Mouse (Mus musculus) liver, embryonic 13.5 days (tissue): ENCODE results near the gene Arl4c. TPM values are rescaled to one million over a fixed set of nuclear protein-coding genes. Genes with fewer than 3 reads are reported as not detected.

Experiments used
- ATAC-seq: fragments of 200-750 bp; cut with Nextera tagmentation; 2 replicates; pipeline ENCODE4 v1.8.0; 2017; ENCODE audit warnings: low read depth, mild to moderate bottlenecking, moderate number of reproducible peaks, moderate library complexity
- DNase-seq: peaks from one replicate; pipeline ENCODE4 v3.0.0; 2022
- H3K27ac ChIP-seq: fragments of 300-500 bp; sonication (generic); 2 replicates; pipeline ENCODE4 v1.5.1; 2015; ENCODE audit warnings: moderate library complexity, mild to moderate bottlenecking, inconsistent platforms
- H3K27me3 ChIP-seq: fragments of 300-500 bp; sonication (generic); 2 replicates; pipeline ENCODE4 v1.6.1; 2015; ENCODE audit warnings: mild to moderate bottlenecking, inconsistent platforms
- H3K36me3 ChIP-seq: fragments of 300-500 bp; sonication (generic); 2 replicates; pipeline ENCODE4 v1.6.1; 2015; ENCODE audit warnings: mild to moderate bottlenecking, inconsistent platforms
- H3K4me1 ChIP-seq: fragments of 300-500 bp; sonication (generic); replicated peaks from 2 replicates; pipeline ENCODE4 v1.6.1; 2015; ENCODE audit warnings: inconsistent platforms
- H3K4me2 ChIP-seq: fragments of 300-500 bp; sonication (generic); 2 replicates; pipeline ENCODE4 v1.6.1; 2015; ENCODE audit warnings: inconsistent platforms, mild to moderate bottlenecking, moderate library complexity
- H3K4me3 ChIP-seq: fragments of 300-500 bp; sonication (generic); replicated peaks from 2 replicates; pipeline ENCODE4 v1.5.1; 2015; ENCODE audit warnings: mild to moderate bottlenecking, inconsistent platforms
- H3K9ac ChIP-seq: fragments of 300-500 bp; sonication (generic); 2 replicates; pipeline ENCODE4 v1.6.1; 2015; ENCODE audit warnings: mild to moderate bottlenecking, inconsistent platforms
- H3K9me3 ChIP-seq: fragments of 300-500 bp; sonication (generic); replicated peaks from 2 replicates; pipeline ENCODE4 v1.6.1; 2016; ENCODE audit warnings: inconsistent platforms
- WGBS: fragments of 180-500 bp; shearing (Covaris S2); methylation state at CpG from one replicate; pipeline ENCODE4 v1.1.7; 2015; ENCODE audit not compliant: insufficient replicate concordance; 5-methylcytosine and 5-hydroxymethylcytosine counted together
- polyA plus RNA-seq: library from polyadenylated mRNA; unstranded; fragments of >200 nt; fragmentation: Nextera tagmentation; extraction: Ambion mirVana; gene quantifications from 2 replicates; pipeline ENCODE4 v1.2.1, GENCODE M21; 2015

Gene Arl4c
- polyA plus RNA-seq, 1 experiment from 2014 or later, result 0.83 TPM

DNA sequence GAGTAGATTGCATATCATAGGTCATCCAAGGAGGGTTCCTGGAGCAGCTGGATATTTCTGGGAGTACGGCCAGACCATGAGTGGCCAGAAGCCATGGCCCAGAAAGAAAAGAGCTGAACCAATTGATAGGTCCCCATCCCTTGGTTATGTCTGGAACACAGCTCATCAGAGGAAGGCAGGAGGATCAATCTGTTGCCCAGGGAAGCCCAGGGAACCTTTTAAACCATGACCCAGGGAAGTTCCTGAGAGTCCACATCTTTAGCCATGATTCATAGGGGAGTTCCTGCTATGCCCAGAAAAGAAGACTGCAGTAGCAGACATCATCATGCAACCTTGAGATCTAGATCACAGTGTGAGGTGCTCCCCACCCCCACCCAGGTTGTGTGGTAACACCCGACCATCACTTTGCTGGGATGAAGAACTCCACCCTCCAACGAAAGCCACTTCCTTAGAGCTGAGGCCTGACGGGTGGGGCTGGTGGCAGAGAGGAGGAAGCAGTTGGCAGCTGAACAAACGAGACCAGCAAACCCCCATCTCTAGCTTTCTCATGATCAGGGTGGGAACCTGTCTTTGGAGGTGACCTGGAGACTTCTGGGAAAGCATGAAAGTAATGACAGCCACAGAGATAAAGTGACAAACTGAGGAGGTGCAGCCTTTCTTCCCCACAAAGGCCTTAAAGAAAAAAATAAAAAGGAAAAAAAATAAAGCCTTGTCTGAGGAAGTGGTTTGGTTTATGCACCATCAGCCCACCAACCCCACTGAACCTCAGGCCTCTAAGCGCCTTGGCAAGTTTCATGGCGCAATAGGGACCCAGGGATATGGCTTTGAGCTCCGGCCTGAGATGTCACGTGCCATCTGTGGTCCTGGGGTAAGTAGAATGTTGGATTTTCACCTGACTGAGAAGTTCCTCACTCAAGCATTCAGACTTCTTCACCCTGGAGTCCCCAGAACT is 47.2 kb downstream of the Arl4c start:
- no peak overlapping the region for H3K27ac ChIP-seq
- H3K36me3 ChIP-seq, result no peaks in the 10 kb centered on the region
- H3K4me1 ChIP-seq, result peaks cover 14% of the 10 kb centered on the region
- 23% methylated on average over 9 of the region's 9 CpGs for WGBS
- DNase-seq, result peak; percentile 12
- ATAC-seq, result no peak; the same call in 1 of the 2 replicates
- H3K4me3 ChIP-seq, result no peak overlapping the region
- H3K9ac ChIP-seq, result no peak overlapping the region
- no peak overlapping the region for H3K4me2 ChIP-seq
- no peaks in the 10 kb centered on the region for H3K9me3 ChIP-seq
- no peaks in the 10 kb centered on the region for H3K27me3 ChIP-seq

DNA sequence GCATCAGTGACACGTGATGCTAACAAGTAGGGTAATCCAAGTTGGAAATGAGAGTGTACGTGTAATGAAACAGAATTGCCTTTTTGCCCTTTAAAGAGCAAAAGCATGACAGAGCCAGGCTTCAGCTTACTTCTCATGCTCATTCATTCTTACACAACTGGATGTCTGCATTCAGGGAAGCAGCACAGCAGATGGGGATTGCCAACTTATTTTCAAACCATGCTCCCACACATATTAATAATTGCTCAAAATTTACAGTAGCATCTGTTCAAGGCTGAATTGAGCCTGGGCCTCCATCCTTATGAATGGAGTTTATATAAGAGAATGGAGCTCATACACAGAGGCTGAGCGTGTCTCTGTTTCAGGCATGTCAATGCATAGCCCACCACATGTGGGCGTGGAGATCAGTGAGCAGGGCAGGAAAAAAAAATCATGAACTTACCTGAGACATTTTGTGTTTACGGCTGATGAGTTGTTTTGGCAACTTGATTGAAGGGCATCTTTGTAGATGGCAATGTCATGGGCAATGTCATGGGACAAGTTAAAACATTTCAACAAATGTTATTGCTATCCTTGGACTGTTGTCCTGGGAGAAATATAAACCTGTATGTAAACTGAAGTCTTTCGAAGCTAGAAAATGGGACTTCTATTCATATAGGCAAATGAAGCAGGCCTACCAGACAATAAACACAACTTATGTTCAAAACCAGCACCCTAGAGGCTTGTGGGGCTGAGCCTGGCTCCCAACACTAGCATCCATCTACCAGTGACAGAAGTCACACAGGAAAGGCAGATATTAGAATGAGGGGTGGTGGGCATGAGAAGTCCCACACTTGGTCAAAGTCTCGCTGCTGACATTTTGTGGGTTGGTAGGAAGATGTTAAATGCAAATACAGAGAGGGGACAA is 48.2 kb downstream of the Arl4c start:
- DNase-seq (no peak), ATAC-seq (no peak)
- Histone ChIP-seq H3K4me2 (no peak overlapping the region), H3K4me3 (no peak overlapping the region), H3K36me3 (no peaks in the 10 kb centered on the region), H3K27me3 (no peaks in the 10 kb centered on the region), H3K4me1 (peaks cover 14% of the 10 kb centered on the region), H3K27ac (no peak overlapping the region), H3K9ac (no peak overlapping the region), H3K9me3 (no peaks in the 10 kb centered on the region)
- WGBS, result 67% methylated on average over 7 of the region's 7 CpGs

- DNase-seq (no peak), ATAC-seq (no peak)
- H3K9ac ChIP-seq, result no peak overlapping the region
These were observed 49.3 kb downstream of the Arl4c start for GRCm38 (mm10) chr1:88652682-88653081.

GRCm38 (mm10) chr1:88651668-88652067 is 50.4 kb downstream of the Arl4c start:
- Histone ChIP-seq H3K4me1 (peaks cover 15% of the 10 kb centered on the region), H3K9me3 (no peaks in the 10 kb centered on the region), H3K9ac (no peak overlapping the region), H3K27me3 (no peaks in the 10 kb centered on the region), H3K4me3 (no peak overlapping the region), H3K4me2 (no peak overlapping the region), H3K36me3 (no peaks in the 10 kb centered on the region), H3K27ac (no peak overlapping the region)
- WGBS, result 62% methylated on average over 9 of the region's 9 CpGs
- ATAC-seq, result no peak
- no peak for DNase-seq

More at GRCm38 (mm10) chr1:88652682-88653081, 49.3 kb downstream of the Arl4c start:
- WGBS, result 64% methylated on average over 8 of the region's 8 CpGs
- Histone ChIP-seq H3K4me2 (no peak overlapping the region), H3K9me3 (no peaks in the 10 kb centered on the region), H3K27me3 (no peaks in the 10 kb centered on the region), H3K4me1 (peaks cover 14% of the 10 kb centered on the region), H3K27ac (no peak overlapping the region), H3K4me3 (no peak overlapping the region), H3K36me3 (no peaks in the 10 kb centered on the region)

- Histone ChIP-seq H3K4me3 (no peak overlapping the region), H3K27me3 (no peaks in the 10 kb centered on the region), H3K36me3 (no peaks in the 10 kb centered on the region), H3K9me3 (no peaks in the 10 kb centered on the region), H3K4me1 (peaks cover 6% of the 10 kb centered on the region), H3K27ac (no peak overlapping the region), H3K9ac (no peak overlapping the region), H3K4me2 (no peak overlapping the region)
- 70% methylated on average over 4 of the region's 4 CpGs for WGBS
- ATAC-seq (no peak), DNase-seq (no peak)
These were observed 53.3 kb downstream of the Arl4c start for GRCm38 (mm10) chr1:88648742-88649141.

DNA sequence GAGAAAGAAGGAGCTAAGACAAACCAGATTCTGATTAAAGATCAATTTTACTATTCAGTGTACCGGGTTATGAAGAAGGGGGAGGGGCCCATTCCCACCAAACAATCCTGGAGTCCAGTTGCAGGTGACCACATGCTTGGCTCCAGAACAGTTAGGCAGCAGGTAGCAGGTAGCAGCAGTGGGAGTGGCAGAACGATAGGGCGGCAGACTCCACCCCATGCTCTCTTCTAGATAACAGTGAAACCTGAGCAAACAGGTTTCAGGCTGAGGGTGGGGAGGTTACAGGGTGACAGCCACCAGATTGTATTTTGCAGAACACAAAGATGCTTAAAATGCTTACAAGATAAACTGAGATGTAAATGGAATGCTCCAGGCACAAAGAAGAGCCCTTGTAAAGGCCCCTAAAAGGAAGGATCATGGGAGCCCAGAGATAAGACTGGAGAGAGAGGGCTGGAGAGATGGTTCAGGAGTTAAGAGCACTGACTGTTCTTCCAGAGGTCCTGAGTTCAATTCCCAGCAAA is 56.4 kb downstream of the Arl4c start:
- Histone ChIP-seq H3K4me3 (no peak overlapping the region), H3K9ac (no peak overlapping the region), H3K36me3 (no peaks in the 10 kb centered on the region), H3K4me2 (no peak overlapping the region), H3K9me3 (no peaks in the 10 kb centered on the region), H3K27ac (no peak overlapping the region), H3K27me3 (no peaks in the 10 kb centered on the region), H3K4me1 (peaks cover 11% of the 10 kb centered on the region)
- WGBS, result 39% methylated on average over 3 of the region's 3 CpGs
- ATAC-seq (no peak), DNase-seq (no peak)

- no peak for DNase-seq
- peaks cover 15% of the 10 kb centered on the region for H3K4me1 ChIP-seq
- no peak for ATAC-seq
- 63% methylated on average over 5 of the region's 5 CpGs for WGBS
- H3K27me3 ChIP-seq, result no peaks in the 10 kb centered on the region
- no peak overlapping the region for H3K4me3 ChIP-seq
- H3K9ac ChIP-seq, result no peak overlapping the region
- H3K36me3 ChIP-seq, result no peaks in the 10 kb centered on the region
- no peak overlapping the region for H3K27ac ChIP-seq
- H3K4me2 ChIP-seq, result no peak overlapping the region
- H3K9me3 ChIP-seq, result no peaks in the 10 kb centered on the region
These were observed 57.6 kb downstream of the Arl4c start for GRCm38 (mm10) chr1:88644417-88644816.

- no peaks in the 10 kb centered on the region for H3K36me3 ChIP-seq
- H3K4me2 ChIP-seq, result no peak overlapping the region
- H3K4me1 ChIP-seq, result peaks cover 15% of the 10 kb centered on the region
- H3K27me3 ChIP-seq, result no peaks in the 10 kb centered on the region
- H3K9me3 ChIP-seq, result no peaks in the 10 kb centered on the region
- H3K4me3 ChIP-seq, result no peak overlapping the region
- ATAC-seq (no peak), DNase-seq (no peak)
- H3K27ac ChIP-seq, result no peak overlapping the region
- 67% methylated on average over 5 of the region's 5 CpGs for WGBS
- no peak overlapping the region for H3K9ac ChIP-seq
These were observed 58.7 kb downstream of the Arl4c start for GRCm38 (mm10) chr1:88643181-88643823.

DNA sequence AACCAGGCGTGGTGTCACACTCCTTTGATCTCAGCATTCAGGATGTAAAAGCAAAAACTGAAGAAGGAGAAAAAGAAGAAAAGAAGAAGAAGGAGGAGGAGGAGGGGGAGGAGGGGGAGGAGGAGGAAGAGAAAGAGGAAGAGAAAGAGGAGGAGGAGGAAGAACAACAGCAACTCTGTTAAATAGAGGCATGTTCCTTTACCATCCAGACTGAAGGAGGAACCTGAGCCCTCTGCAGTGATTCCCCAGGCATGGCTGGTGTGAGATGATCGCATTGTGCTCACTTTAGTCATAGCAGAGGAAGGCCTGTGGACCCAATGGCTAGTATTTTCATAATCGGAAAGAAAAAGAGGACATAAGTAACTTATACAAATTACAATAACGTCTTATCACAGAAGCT is 59.3 kb downstream of the Arl4c start:
- H3K36me3 ChIP-seq, result no peaks in the 10 kb centered on the region
- no peak overlapping the region for H3K9ac ChIP-seq
- peaks cover 15% of the 10 kb centered on the region for H3K4me1 ChIP-seq
- no peak overlapping the region for H3K4me3 ChIP-seq
- 47% methylated on average over 4 of the region's 4 CpGs for WGBS
- no peak for DNase-seq
- H3K27ac ChIP-seq, result no peak overlapping the region
- H3K27me3 ChIP-seq, result no peaks in the 10 kb centered on the region
- no peak overlapping the region for H3K4me2 ChIP-seq
- ATAC-seq, result no peak
- H3K9me3 ChIP-seq, result no peaks in the 10 kb centered on the region

DNA sequence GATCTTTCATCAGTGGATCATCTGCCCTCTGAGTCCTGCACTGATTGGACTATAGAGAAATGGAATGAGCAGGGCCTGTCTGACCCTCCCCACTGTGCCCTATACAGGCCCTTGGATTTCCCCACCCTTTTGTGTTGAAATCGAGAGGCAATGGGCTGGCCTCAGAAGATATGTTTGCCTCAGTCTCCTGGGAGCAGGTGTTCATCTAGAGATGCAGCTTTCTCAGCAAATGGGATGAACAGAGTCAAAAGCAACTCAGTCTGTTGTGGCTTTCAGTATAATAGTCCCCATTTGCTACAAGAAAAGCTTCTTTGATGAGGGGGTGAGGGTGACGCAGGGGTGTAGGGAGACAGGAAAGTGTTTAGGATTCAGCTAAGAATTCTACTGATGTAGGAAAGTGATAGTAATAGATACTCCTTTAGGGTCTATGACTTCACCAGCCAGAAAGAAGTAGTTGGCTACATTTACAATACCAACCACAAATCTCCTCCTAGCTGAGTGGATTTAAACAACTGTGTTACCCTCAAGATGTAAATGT is 60.3 kb downstream of the Arl4c start:
- DNase-seq, result no peak
- no peaks in the 10 kb centered on the region for H3K36me3 ChIP-seq
- no peak overlapping the region for H3K27ac ChIP-seq
- no peak overlapping the region for H3K4me3 ChIP-seq
- no peaks in the 10 kb centered on the region for H3K9me3 ChIP-seq
- H3K4me2 ChIP-seq, result no peak overlapping the region
- H3K27me3 ChIP-seq, result no peaks in the 10 kb centered on the region
- no peak overlapping the region for H3K9ac ChIP-seq
- peaks cover 15% of the 10 kb centered on the region for H3K4me1 ChIP-seq
- ATAC-seq, result no peak
- WGBS, result 58% methylated on average over 2 of the region's 2 CpGs
